Mouse (Mus musculus): ENCODE data around the gene Cdr2l. TPM values are rescaled to one million over a fixed set of nuclear protein-coding genes. Genes with fewer than 3 reads are reported as not detected.
A peak's percentile ranks its signal among the peaks of the same experiment; 100 is the strongest.
"Not testable (repeated sequence)": the region's sequence is repeated elsewhere in the genome, so short reads cannot be mapped to it uniquely, and the experiment has no call there.

Cdr2l gene
- total RNA-seq, 2 experiments from 2014 or later = 5.8 to 5.9 TPM

GRCm38 (mm10) chr11:115367395-115367944 lies 14.2 kb upstream of the Cdr2l start, which contains the start of gene Hid1:
Gene Hid1, minus strand, starts transcription at chr11:115367756.
- DNase-seq = peak; percentile 79 to 83
- intact Hi-C loops (cut with DNase I) = no loop called here

- intact Hi-C loops (cut with DNase I) = no loop called here
- DNase-seq = no peak
Observed at GRCm38 (mm10) chr11:115370368-115370767, 11.3 kb upstream of the Cdr2l start.

- no peak for DNase-seq
- intact Hi-C loops (cut with DNase I) = no loop called here
Observed at GRCm38 (mm10) chr11:115371354-115371753, 10.4 kb upstream of the Cdr2l start.

- intact Hi-C loops (cut with DNase I) = no loop called here
Observed at GRCm38 (mm10) chr11:115372015-115372414, 9.7 kb upstream of the Cdr2l start.

GRCm38 (mm10) chr11:115372737-115373136 lies 9.0 kb upstream of the Cdr2l start:
- intact Hi-C loops (cut with DNase I) = no loop called here
- no peak for DNase-seq

More at GRCm38 (mm10) chr11:115372015-115372414, 9.7 kb upstream of the Cdr2l start:
- DNase-seq = no peak

- intact Hi-C loops (cut with DNase I) = no loop called here
Observed at GRCm38 (mm10) chr11:115373805-115374694, 7.7 kb upstream of the Cdr2l start.

GRCm38 (mm10) chr11:115374695-115375425 lies 6.9 kb upstream of the Cdr2l start:
- intact Hi-C loops (cut with DNase I) = no loop called here
- no peak for DNase-seq

More at GRCm38 (mm10) chr11:115373805-115374694, 7.7 kb upstream of the Cdr2l start:
- DNase-seq = peak; percentile 69 to 75

GRCm38 (mm10) chr11:115376722-115377121 lies 5.0 kb upstream of the Cdr2l start:
- no peak for DNase-seq
- intact Hi-C loops (cut with DNase I) = no loop called here

- DNase-seq = no peak
- intact Hi-C loops (cut with DNase I) = no loop called here
Observed at GRCm38 (mm10) chr11:115377254-115377653, 4.5 kb upstream of the Cdr2l start.

- intact Hi-C loops (cut with DNase I) = no loop called here
- DNase-seq = no peak
Observed at GRCm38 (mm10) chr11:115377854-115378253, 3.9 kb upstream of the Cdr2l start.

- intact Hi-C loops (cut with DNase I) = no loop called here
- no peak for DNase-seq
Observed at GRCm38 (mm10) chr11:115381276-115381675, 440 bp upstream of the Cdr2l start.

GRCm38 (mm10) chr11:115382891-115383290 lies 1.2 kb downstream of the Cdr2l start:
- DNase-seq = no peak
- intact Hi-C loops (cut with DNase I) = loop anchor here (2.0 kb wide), 2 partner anchors 20 to 30 kb away; partner anchors contain the start of gene Mrpl58

- peak in 1 of 2 experiments; percentile 14 for DNase-seq
- intact Hi-C loops (cut with DNase I) = loop anchor here (2.0 kb wide), 2 partner anchors 19 to 29 kb away; partner anchors contain the start of gene Mrpl58
Observed at GRCm38 (mm10) chr11:115383701-115384474, 2.2 kb downstream of the Cdr2l start.

GRCm38 (mm10) chr11:115384587-115384986 lies 2.9 kb downstream of the Cdr2l start:
- intact Hi-C loops (cut with DNase I) = no loop called here
- no peak for DNase-seq

GRCm38 (mm10) chr11:115386859-115387258 lies 5.1 kb downstream of the Cdr2l start:
- DNase-seq; intact Hi-C loops (cut with DNase I): not testable (repeated sequence)

- intact Hi-C loops (cut with DNase I) = no loop called here
- DNase-seq = no peak
Observed at GRCm38 (mm10) chr11:115391358-115391757, 9.6 kb downstream of the Cdr2l start.

GRCm38 (mm10) chr11:115393721-115394325 lies 12.1 kb downstream of the Cdr2l start:
- intact Hi-C loops (cut with DNase I) = no loop called here
- DNase-seq = no peak

- DNase-seq = no peak
- intact Hi-C loops (cut with DNase I) = no loop called here
Observed at GRCm38 (mm10) chr11:115398085-115398484, 16.4 kb downstream of the Cdr2l start.

- no peak for DNase-seq
- intact Hi-C loops (cut with DNase I) = no loop called here
Observed at GRCm38 (mm10) chr11:115400126-115400525, 18.4 kb downstream of the Cdr2l start.
